Mouse (Mus musculus) thymus, postnatal 36 days (tissue): ENCODE results near the gene Olfr976.
"Not testable (repeated sequence)": the region's sequence is repeated elsewhere in the genome, so short reads cannot be mapped to it uniquely, and the experiment has no call there.

Source experiments
- DNase-seq, 2 experiments: peaks; one replicate each; pipeline ENCODE4 v3.0.0; 2022; ENCODE audit warnings: mixed read lengths in 2 of 2

Olfr976 gene

DNA sequence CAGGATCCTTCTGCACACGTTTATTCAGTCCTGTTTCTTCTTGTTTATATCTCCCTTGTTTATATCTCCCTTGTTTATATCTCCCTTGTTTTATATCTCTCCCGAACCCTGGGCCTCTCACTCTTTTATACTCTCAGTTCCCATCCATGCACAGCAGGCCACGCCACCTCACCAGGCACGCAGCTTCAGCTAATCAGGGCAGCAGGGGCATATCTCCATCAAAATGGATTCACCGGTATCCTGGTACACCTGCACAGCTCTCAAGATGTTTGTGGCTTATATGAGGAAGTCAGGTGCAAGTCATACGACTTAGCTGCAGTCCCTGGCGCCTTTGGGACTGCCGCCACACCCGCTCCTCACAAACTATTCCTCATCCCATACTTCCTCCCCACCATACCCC, at the start of gene Olfr976:
Gene Olfr976, minus strand, starts transcription at position 101 of the 400 bp plus-strand sequence.
- not testable (repeated sequence) for DNase-seq

DNA sequence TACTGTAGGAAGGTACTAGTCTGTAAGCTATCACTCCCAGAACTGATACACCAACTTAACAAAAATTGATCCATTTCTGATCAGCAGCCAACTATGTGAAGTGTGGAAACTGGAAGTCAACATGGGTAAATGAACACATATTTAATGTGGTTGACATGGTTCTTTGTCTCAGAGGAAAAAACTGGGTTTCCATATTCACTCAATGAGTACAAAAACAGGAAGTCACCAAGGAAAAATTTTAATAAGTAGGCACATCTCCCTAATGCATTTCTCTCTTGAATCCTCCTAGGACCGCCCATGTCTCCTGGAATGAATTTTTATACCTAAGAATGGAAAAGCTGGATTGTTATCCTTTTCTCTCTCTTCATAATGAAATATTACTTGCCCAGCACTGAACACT, 48.5 kb upstream of the Olfr976 start, which contains the start of gene Olfr980:
Gene Olfr980, minus strand, starts transcription at position 101 of the 400 bp plus-strand sequence.
- DNase-seq, result no peak

DNA sequence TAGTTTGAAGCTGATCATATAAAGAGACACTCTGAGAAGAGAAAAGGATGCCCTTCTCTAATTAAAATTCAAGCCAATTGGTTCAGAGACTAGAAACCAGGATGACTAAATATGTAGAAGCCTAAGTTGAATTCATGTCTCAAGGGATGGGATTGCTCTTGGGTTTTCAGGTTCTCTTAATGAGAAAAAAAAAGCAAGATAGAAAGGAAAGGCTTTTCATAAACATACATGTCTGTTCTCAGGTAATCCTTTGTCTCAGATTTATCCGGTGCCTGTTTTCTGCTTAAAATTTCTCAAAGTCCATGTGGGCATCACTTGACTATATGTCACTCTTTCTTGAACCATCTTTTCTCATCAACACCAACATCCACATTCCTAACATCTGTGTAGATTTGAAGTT, 42.4 kb upstream of the Olfr976 start, which contains the start of gene Olfr979:
Gene Olfr979, minus strand, starts transcription at position 101 of the 400 bp plus-strand sequence.
- no peak for DNase-seq

DNA sequence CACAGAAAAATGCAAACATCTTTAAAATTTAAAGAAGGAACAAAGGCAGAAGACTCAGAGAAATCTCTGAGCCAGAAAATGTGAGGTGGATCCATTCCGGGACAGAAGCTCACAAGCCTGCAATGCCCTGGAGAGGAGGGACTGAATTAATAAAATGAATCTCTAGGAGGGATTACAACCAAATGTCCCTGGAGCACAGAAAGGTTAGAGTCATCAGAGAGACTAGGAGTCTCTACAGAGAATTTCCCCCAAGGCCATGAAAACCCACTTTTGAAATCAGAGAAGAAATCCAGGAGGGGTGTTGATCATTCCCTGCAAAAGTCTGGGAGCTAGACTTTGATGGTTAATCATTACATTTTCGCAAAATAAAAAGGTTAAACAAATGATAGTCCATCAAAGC, 30.9 kb upstream of the Olfr976 start, which contains the start of gene Olfr978:
Gene Olfr978, plus strand, starts transcription at position 301 of the 400 bp plus-strand sequence.
- no peak for DNase-seq

DNA sequence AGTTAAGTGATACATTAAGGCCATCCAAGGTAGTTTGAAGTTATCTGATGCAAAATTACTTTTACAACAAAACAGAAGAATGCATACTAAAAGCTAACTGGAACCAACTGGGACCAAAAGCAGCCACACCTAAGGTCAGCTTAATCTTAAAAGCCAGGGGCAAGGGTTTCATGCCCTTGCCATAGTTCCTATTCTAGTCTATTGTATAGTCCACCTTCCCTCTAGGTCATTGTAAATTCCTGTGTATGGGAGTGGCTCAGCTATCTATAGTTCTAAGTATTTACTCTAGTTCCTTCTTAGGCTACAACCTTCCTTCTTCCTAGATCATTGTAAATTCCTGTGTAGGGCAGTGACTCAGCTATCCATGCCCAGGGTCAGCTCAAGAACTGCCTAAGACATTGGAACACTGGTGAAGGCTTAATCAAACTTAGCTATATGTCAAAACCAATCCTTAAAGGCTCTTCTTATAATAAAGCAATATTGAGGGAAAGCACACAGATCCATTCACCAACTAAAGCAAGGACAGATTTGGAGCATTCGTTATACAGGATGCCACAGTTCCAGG, 15.7 kb upstream of the Olfr976 start:
- DNase-seq, result not testable (repeated sequence)

DNA sequence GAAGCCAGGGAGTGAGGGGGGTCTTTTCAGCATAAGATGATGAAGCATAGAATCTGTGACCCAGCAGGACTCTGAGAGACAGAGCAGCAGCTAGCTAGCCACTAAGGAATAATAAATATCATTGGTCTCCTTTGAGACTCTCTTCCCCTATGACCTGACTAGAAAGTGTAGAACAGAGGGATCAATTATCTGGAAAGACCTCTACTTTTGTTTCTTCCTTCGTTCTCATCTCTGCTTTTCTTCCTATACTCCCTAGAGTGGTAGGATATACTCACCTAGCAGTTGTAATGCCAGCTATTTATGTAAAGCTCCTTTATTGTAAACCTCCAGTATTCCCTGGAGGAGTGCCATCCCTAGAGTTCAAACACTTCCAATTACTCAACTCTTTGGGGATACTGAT, 9.0 kb downstream of the Olfr976 start, which contains the start of gene Olfr975:
Gene Olfr975, minus strand, starts transcription at position 101 of the 400 bp plus-strand sequence.
- no peak for DNase-seq

DNA sequence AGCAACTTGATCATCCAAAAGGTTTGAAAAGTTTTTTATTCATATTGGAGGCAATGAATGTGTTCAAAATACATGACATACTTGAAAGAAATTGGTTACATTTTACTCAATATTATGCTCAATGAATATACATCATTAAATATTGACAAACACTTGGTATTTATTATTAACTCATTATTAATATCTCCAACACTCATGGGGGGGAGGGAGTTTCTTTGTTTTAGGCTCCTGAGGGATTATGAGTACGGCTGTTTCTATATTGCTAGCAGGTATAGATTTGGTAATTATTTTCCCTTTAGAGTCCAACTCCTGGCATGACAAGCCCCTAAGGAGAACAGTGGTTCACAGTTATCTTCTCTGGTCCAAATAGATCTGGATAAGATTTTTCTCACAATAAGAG, 23.7 kb downstream of the Olfr976 start, which contains the start of gene Olfr974:
Gene Olfr974, plus strand, starts transcription at position 301 of the 400 bp plus-strand sequence.
- no peak for DNase-seq

DNA sequence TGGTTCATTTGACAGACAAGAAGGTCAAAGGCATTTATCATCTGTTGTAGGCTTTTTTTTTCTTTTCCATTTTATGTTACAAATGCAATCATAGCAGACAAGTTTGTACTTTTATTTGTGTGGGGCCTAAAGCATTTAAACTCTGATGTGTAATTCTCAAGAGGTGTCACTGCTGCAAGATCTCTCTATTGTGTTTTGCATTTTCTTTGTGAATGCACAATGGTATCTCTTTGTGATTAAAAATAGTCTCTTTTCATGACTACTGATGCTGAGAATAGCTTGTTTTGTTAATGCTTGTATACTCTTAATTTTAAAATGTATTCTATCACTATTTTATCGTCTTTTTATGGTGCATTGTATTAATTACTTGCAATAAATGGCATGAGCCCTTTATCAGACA, 32.1 kb downstream of the Olfr976 start:
- not testable (repeated sequence) for DNase-seq

DNA sequence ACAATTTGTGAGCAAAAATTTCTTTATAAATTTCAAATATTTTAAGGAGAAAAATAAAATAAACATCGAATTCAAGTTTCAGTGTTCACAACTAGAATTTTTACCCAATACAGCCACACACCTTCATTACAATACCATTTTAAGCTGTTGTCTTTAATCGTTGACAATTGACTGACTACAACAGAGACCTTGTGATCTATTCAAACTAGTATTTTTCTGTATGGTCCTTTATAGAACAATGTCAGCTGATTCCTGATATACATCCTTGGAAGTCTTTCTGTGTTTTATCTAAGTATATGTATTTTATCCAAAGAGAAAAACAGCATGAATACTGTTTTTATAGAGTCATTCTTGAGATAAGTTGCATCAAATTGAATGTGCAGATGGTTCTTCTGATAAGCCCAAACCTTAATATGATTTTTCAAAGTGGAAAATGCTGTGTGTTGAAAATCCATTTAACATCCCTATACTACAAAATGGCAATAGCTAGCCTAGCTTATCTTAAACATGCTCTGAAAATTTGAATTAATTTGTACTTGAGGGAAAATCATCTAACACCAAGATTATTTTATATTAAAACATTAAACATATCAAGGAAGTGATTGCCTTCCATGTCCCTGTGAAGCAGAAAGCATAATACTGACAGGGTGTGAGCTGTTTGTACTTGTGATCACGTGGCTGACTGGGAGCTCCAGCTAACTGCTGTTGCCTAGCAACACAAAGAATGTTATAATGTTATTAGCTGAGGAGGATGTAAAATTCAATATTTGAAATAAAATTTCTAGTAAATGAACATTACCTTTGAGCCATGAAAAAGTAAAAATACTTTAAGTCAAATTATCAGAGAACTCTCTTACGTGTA, 32.7 kb downstream of the Olfr976 start:
- DNase-seq, result not testable (repeated sequence)

DNA sequence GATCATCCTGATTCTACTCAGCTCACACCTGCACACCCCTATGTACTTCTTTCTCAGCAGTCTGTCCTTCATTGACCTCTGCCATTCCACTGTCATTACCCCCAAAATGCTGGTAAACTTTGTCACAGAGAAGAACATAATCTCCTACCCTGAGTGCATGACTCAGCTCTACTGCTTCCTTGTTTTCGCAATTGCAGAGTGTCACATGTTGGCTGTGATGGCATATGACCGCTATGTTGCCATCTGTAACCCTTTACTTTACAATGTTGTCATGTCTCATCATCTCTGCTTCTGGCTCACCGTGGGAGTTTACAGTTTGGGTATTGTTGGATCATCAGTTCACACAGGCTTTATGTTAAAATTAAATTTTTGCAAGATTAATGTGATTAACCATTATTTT, 51.0 kb downstream of the Olfr976 start:
- no peak for DNase-seq

DNA sequence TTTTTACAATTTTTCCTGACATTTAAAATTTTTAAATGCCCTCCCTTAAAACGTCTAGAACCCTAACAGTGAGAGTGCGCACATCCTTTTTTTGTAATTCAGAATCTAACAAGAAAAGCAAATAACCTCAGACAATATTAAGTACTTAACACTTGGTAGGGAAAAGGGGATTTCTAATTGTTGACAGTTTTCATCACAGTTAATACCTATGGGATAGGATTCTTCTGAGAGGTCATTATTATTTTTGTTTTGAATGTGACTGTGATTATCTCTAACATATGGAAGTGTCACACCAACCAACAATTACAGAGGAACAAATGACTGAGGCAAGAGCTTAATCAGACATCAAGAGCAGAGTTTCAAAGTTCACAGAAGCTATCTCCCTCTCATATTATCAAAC, 53.9 kb downstream of the Olfr976 start, which contains the start of gene Olfr229:
Gene Olfr229, plus strand, starts transcription at position 301 of the 400 bp plus-strand sequence.
- DNase-seq, result no peak

DNA sequence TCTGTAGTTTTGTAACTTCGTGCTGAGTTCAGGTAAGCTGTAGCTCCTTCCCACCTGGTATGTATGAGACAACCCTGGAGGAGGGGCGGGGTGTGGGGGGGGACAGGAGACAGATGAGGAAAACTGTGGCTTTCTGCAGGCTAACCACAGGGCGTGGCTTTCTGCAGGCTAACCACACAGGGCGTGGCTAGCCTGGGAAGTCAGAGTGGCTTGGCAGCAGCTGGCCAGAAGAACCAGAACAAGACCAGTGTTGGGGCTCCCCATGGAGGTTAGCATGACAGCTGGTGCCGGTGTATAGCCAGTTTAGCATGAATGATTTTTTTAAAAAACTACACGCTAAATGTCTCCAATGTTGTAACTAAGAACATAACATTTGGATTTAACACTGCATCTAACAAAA, 55.8 kb downstream of the Olfr976 start:
- DNase-seq, result no peak
